Mouse (Mus musculus) embryonic facial prominence, embryonic 10.5 days (tissue): ENCODE measurements around the gene Coq9. TPM values are rescaled to one million over a fixed set of nuclear protein-coding genes. Genes with fewer than 3 reads are reported as not detected.
A peak's percentile ranks its signal among the peaks of the same experiment; 100 is the strongest.

Source experiments
- DNase-seq: peaks from one replicate; pipeline ENCODE4 v3.0.0-alpha.2; 2017; ENCODE audit warnings: low spot score
- H3K27ac ChIP-seq: fragments of 300-500 bp; sonication (generic); replicated peaks from 2 replicates; pipeline ENCODE4 v1.5.1; 2016; ENCODE audit warnings: mild to moderate bottlenecking
- H3K27me3 ChIP-seq: fragments of 300-500 bp; sonication (generic); replicated peaks from 2 replicates; pipeline ENCODE4 v1.6.1; 2016; ENCODE audit warnings: low read depth, mild to moderate bottlenecking; ENCODE audit not compliant: poor library complexity, severe bottlenecking
- H3K36me3 ChIP-seq: fragments of 300-500 bp; sonication (generic); replicated peaks from 2 replicates; pipeline ENCODE4 v1.6.1; 2016; ENCODE audit warnings: mild to moderate bottlenecking, moderate library complexity
- H3K4me1 ChIP-seq: fragments of 300-500 bp; sonication (generic); 2 replicates; pipeline ENCODE4 v1.6.1; 2016
- H3K4me3 ChIP-seq: fragments of 300-500 bp; sonication (generic); 2 replicates; pipeline ENCODE4 v1.5.1; 2016; ENCODE audit warnings: mild to moderate bottlenecking, moderate library complexity
- H3K9me3 ChIP-seq: fragments of 300-500 bp; sonication (generic); 2 replicates; pipeline ENCODE4 v1.6.1; 2016; ENCODE audit warnings: mild to moderate bottlenecking
- WGBS: fragments of 180-500 bp; shearing (Covaris S2); methylation state at CpG from one replicate; pipeline ENCODE4 v1.1.7; 2016; 5-methylcytosine and 5-hydroxymethylcytosine counted together
- polyA plus RNA-seq: library from polyadenylated mRNA; unstranded; fragments of >200 nt; fragmentation: Nextera tagmentation; extraction: Ambion mirVana; gene quantifications from 2 replicates; pipeline ENCODE4 v1.2.1, GENCODE M21; 2016

Coq9 gene
- polyA plus RNA-seq, 1 experiment from 2014 or later = 48.1 TPM

- Histone ChIP-seq H3K4me1 (peaks cover 12% of the 10 kb centered on the region), H3K36me3 (peaks cover 90% of the 10 kb centered on the region), H3K4me3 (no peak overlapping the region), H3K27me3 (peaks cover 5% of the 10 kb centered on the region), H3K9me3 (no peaks in the 10 kb centered on the region), H3K27ac (no peak overlapping the region)
- WGBS = 86% methylated on average over 10 of the region's 10 CpGs
- no peak for DNase-seq
Observed at GRCm38 (mm10) chr8:94863897-94864673, 26.0 kb downstream of the Coq9 start.

- WGBS = 78% methylated on average over 10 of the region's 10 CpGs
- Histone ChIP-seq H3K36me3 (peaks cover 80% of the 10 kb centered on the region), H3K27me3 (peaks cover 17% of the 10 kb centered on the region), H3K27ac (no peak overlapping the region), H3K4me3 (no peak overlapping the region), H3K9me3 (no peaks in the 10 kb centered on the region), H3K4me1 (peaks cover 21% of the 10 kb centered on the region)
- DNase-seq = no peak
Observed at GRCm38 (mm10) chr8:94865292-94865691, 27.2 kb downstream of the Coq9 start.

GRCm38 (mm10) chr8:94866921-94867320 lies 28.8 kb downstream of the Coq9 start:
- WGBS = 89% methylated on average over 9 of the region's 9 CpGs
- H3K9me3 ChIP-seq = no peaks in the 10 kb centered on the region
- DNase-seq = no peak
- H3K4me3 ChIP-seq = no peak overlapping the region
- peaks cover 64% of the 10 kb centered on the region for H3K36me3 ChIP-seq
- no peak overlapping the region for H3K27ac ChIP-seq
- peaks cover 28% of the 10 kb centered on the region for H3K27me3 ChIP-seq
- peaks cover 38% of the 10 kb centered on the region for H3K4me1 ChIP-seq

GRCm38 (mm10) chr8:94869146-94869545 lies 31.0 kb downstream of the Coq9 start:
- H3K36me3 ChIP-seq = peaks cover 42% of the 10 kb centered on the region
- H3K4me3 ChIP-seq = peak overlapping the region; percentile 58; the same call in 1 of the 2 replicates
- no peak overlapping the region for H3K27ac ChIP-seq

DNA sequence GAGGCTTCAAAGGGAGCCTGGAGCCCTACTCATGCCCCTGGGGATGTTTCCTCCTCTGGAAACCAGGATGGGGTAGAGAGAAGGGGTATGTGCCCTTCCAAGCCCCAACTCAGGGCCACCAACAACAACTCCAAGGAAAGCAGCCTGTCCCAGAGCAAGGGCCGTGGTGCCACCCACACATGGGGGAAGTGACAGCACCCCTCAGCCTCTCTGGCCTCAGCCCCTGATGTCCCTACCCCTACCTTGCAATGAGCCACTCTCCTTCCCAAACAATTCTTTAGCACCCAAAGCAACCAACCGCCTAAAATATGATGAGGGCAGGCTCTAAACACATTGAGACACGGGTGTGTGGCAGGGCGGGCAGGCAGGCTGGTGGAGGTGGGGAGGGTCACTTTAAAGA lies 31.9 kb downstream of the Coq9 start:
- peak overlapping the region; percentile 58 for H3K4me3 ChIP-seq
- peaks cover 60% of the 10 kb centered on the region for H3K4me1 ChIP-seq
- H3K9me3 ChIP-seq = no peaks in the 10 kb centered on the region
- peak overlapping the region; percentile 75; the same call in 1 of the 2 replicates for H3K27ac ChIP-seq
- peaks cover 33% of the 10 kb centered on the region for H3K36me3 ChIP-seq
- DNase-seq = no peak
- WGBS = 16% methylated on average over 4 of the region's 4 CpGs
- H3K27me3 ChIP-seq = peaks cover 42% of the 10 kb centered on the region

More at GRCm38 (mm10) chr8:94869146-94869545, 31.0 kb downstream of the Coq9 start:
- WGBS = 52% methylated on average over 7 of the region's 7 CpGs
- Histone ChIP-seq H3K4me1 (peaks cover 51% of the 10 kb centered on the region), H3K27me3 (peaks cover 33% of the 10 kb centered on the region), H3K9me3 (no peaks in the 10 kb centered on the region)
- no peak for DNase-seq

- Histone ChIP-seq H3K4me3 (peak overlapping the region; percentile 58), H3K27ac (peak overlapping the region; percentile 75), H3K9me3 (no peaks in the 10 kb centered on the region), H3K36me3 (peaks cover 27% of the 10 kb centered on the region), H3K4me1 (peaks cover 65% of the 10 kb centered on the region), H3K27me3 (peaks cover 48% of the 10 kb centered on the region)
- DNase-seq = no peak
- WGBS = 2% methylated on average over 22 of the region's 22 CpGs
Observed at GRCm38 (mm10) chr8:94870474-94871107, 32.5 kb downstream of the Coq9 start.

DNA sequence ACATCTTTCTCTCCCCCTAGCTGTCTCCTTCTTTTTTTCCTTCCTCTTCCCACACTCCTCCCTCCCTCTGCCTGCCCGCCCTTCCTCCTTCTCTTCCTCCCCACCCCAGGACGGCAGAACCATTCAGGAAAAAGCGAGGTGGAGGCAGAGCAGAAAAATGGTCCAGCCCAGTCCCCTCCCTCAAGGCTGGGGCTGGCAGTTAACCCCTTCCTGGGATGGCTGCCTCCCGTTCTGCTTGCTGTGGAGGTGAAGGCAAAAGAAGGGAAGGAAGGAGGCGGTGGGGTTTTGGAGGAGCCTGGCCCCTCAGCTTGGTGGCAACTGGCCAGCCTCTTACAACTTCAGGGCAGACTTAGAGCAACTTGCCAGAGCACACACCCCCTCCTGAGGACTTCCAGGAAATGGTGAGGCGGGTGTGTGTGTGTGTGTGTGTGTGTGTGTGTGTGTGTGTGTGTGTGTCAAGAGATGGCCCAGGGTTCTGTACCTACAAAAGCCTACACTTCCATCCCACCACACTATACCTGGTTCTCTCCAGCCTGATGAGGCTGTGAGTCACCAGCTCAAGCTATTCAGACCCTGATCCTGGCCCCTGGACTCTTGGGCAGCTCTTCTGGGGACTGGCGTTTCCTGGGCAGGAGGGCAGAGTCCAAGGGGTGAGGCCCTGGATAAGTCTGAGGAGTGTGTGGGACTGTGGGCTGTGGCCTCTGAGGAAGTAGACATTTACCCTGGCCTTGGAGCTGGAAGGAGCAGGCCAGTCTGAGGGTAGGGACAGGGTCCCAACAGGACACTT lies 33.2 kb downstream of the Coq9 start:
- H3K4me1 ChIP-seq = peaks cover 73% of the 10 kb centered on the region
- no peaks in the 10 kb centered on the region for H3K9me3 ChIP-seq
- WGBS = 10% methylated on average over 7 of the region's 7 CpGs
- peak overlapping the region; percentile 75 for H3K27ac ChIP-seq
- peak; percentile 81 for DNase-seq
- peaks cover 20% of the 10 kb centered on the region for H3K36me3 ChIP-seq
- peak overlapping the region; percentile 58 for H3K4me3 ChIP-seq
- H3K27me3 ChIP-seq = peaks cover 51% of the 10 kb centered on the region

DNA sequence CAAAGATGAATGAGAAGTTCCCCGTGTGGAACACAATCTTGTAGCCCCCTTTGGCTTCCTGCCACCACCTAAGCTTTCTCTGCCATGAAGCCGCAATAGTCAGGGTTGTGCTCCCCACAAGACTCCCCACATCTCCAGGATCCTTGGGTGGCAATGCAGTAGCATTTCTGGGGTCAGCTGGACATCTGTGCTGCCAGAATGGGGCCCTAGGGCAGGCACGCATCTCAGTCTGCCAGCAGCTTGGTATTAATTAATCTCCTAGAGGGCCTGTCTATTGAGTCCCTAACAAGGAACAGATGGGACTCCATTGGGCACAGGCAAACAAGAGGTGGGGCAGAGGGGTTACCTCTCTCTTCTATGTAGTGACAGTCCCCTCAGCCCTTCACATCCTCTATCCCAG lies 34.0 kb downstream of the Coq9 start:
- peak overlapping the region; percentile 25 for H3K4me3 ChIP-seq
- WGBS = 34% methylated on average over 3 of the region's 3 CpGs
- H3K36me3 ChIP-seq = peaks cover 12% of the 10 kb centered on the region
- DNase-seq = peak; percentile 36
- H3K9me3 ChIP-seq = no peaks in the 10 kb centered on the region
- 0 out of 2 replicates have a peak overlapping the region, but pooled peaks have one; percentile 42 for H3K27ac ChIP-seq
- H3K27me3 ChIP-seq = peaks cover 55% of the 10 kb centered on the region
- H3K4me1 ChIP-seq = peaks cover 80% of the 10 kb centered on the region

- H3K27me3 ChIP-seq = peaks cover 55% of the 10 kb centered on the region
- no peaks in the 10 kb centered on the region for H3K9me3 ChIP-seq
- H3K36me3 ChIP-seq = peaks cover 7% of the 10 kb centered on the region
- H3K27ac ChIP-seq = 0 out of 2 replicates have a peak overlapping the region, but pooled peaks have one; percentile 42
- peak overlapping the region; percentile 25 for H3K4me3 ChIP-seq
- WGBS = 49% methylated on average over 2 of the region's 2 CpGs
- DNase-seq = no peak
- peaks cover 80% of the 10 kb centered on the region for H3K4me1 ChIP-seq
Observed at GRCm38 (mm10) chr8:94872576-94872975, 34.5 kb downstream of the Coq9 start.

DNA sequence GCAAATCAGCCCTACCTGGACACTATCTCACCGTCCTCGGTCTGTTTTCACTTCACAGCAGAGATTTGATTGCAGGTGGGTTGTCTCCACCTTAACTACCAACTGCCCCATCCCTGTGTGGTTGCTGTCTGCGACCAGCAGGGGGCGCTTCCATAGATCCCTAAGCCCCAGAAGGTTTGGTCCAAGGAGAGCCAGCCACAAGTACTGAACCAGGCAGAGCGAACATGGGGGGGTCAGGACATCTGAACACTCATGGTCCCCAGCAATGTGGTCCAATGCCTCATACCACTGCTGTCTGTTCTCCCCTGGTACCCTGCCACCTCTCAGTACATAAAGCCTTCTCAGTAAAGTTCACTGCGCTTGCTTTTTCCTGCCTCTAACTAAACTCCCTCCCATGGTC lies 36.2 kb downstream of the Coq9 start:
- peak overlapping the region; percentile 77 for H3K4me3 ChIP-seq
- H3K4me1 ChIP-seq = peaks cover 68% of the 10 kb centered on the region
- H3K9me3 ChIP-seq = no peaks in the 10 kb centered on the region
- H3K27me3 ChIP-seq = peaks cover 54% of the 10 kb centered on the region
- H3K27ac ChIP-seq = no peak overlapping the region
- WGBS = 11% methylated on average over 6 of the region's 6 CpGs
- no peaks in the 10 kb centered on the region for H3K36me3 ChIP-seq
- peak; percentile 76 for DNase-seq

DNA sequence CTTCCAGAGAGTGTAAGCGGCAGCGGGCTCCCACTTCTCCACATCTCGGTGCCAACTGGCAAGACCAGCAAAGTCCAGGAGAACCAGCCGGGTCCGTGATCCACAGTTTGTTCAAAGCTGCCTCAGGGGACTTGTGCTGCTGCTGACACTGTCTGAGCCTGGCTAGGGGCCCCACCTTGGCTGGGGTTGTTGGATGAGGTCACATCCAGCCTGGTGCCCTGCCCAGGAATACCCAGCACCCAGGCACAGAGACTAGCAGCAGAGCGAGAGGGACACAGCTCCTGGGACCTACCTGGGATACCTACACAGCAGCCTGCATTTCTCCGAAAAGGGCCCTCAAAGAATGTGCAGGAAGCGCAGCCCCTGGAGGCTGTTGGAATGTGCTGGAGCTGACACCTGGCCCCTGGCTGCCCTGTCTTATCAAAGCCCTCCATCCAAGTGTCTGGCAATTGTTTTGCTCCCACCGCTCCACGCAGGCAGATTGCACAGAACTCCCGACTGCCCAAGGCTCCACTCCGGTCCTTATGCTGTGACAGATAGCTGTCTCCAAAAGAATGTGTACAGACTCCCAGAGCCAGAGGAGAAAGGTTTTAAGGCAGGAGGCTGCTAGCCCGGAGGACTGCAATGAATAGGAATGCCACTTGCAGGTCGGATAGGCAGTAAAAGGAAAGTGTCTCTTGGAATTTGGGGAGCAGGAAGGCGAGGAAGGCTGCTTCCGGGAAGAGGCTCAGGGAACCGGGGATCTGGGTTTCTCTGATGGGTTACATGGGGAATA lies 37.2 kb downstream of the Coq9 start:
- no peaks in the 10 kb centered on the region for H3K36me3 ChIP-seq
- peak overlapping the region; percentile 77 for H3K27ac ChIP-seq
- H3K4me3 ChIP-seq = peak overlapping the region; percentile 77
- peak; percentile 39 for DNase-seq
- H3K9me3 ChIP-seq = no peaks in the 10 kb centered on the region
- WGBS = 17% methylated on average over 17 of the region's 17 CpGs
- peaks cover 58% of the 10 kb centered on the region for H3K4me1 ChIP-seq
- peaks cover 44% of the 10 kb centered on the region for H3K27me3 ChIP-seq

- H3K9me3 ChIP-seq = no peaks in the 10 kb centered on the region
- DNase-seq = no peak
- WGBS = under 1% methylated on average over 20 of the region's 20 CpGs
- H3K4me3 ChIP-seq = peak overlapping the region; percentile 77
- H3K4me1 ChIP-seq = peaks cover 53% of the 10 kb centered on the region
- H3K27me3 ChIP-seq = peaks cover 39% of the 10 kb centered on the region
- no peaks in the 10 kb centered on the region for H3K36me3 ChIP-seq
- H3K27ac ChIP-seq = peak overlapping the region; percentile 77
Observed at GRCm38 (mm10) chr8:94875871-94876150, 37.7 kb downstream of the Coq9 start.
